Mouse (Mus musculus): Measurements from ENCODE around the gene Ralgapa2.

- no peak for TF ChIP-seq CTCF (IDR thresholded peaks at IDR 0.05; ENCODE audit: control insufficient read depth, insufficient read depth, insufficient read length)
- no peak for TF ChIP-seq USF1 (IDR thresholded peaks at IDR 0.05; ENCODE audit: low read depth)
- TF ChIP-seq MAX (IDR thresholded peaks at IDR 0.05), result no peak
- TF ChIP-seq CEBPB (IDR thresholded peaks at IDR 0.05; ENCODE audit: low read depth), result no peak
- no peak for TF ChIP-seq FOSL1 (IDR thresholded peaks at IDR 0.05; ENCODE audit: insufficient read depth, low read length, poor library complexity, severe bottlenecking)
Observed at GRCm38 (mm10) chr2:146423032-146423691, 89.0 kb downstream of the Ralgapa2 start.
